Mouse (Mus musculus) limb, embryonic 13.5 days (tissue): ENCODE measurements at regions not wholly inside any gene's neighbourhood (a gene's known extent, or its start where the extent isn't known, plus 50 kb on each side); places are given as distances from the start of the nearest gene placed in this dataset.

Experiments used
- ATAC-seq: fragments of 200-750 bp; cut with Nextera tagmentation; 2 replicates; pipeline ENCODE4 v1.8.0; 2017; ENCODE audit warnings: low read depth, moderate number of reproducible peaks, moderate TSS enrichment; ENCODE audit not compliant: low FRiP score
- H3K27ac ChIP-seq: fragments of 300-500 bp; sonication (generic); 2 replicates; pipeline ENCODE4 v1.5.1; 2015; ENCODE audit warnings: inconsistent platforms, mild to moderate bottlenecking, moderate library complexity
- H3K27me3 ChIP-seq: fragments of 300-500 bp; sonication (generic); 2 replicates; pipeline ENCODE4 v1.6.1; 2015; ENCODE audit warnings: mild to moderate bottlenecking, inconsistent platforms
- H3K36me3 ChIP-seq: fragments of 300-500 bp; sonication (generic); 2 replicates; pipeline ENCODE4 v1.6.1; 2015; ENCODE audit warnings: inconsistent platforms, mild to moderate bottlenecking, moderate library complexity
- H3K4me1 ChIP-seq: fragments of 300-500 bp; sonication (generic); 2 replicates; pipeline ENCODE4 v1.6.1; 2015; ENCODE audit warnings: inconsistent platforms
- H3K4me2 ChIP-seq: fragments of 300-500 bp; sonication (generic); replicated peaks from 2 replicates; pipeline ENCODE4 v1.6.1; 2015; ENCODE audit warnings: inconsistent platforms, mild to moderate bottlenecking, moderate library complexity
- H3K4me3 ChIP-seq: fragments of 300-500 bp; sonication (generic); 2 replicates; pipeline ENCODE4 v1.5.1; 2015; ENCODE audit warnings: moderate library complexity, mild to moderate bottlenecking, inconsistent platforms
- H3K9ac ChIP-seq: fragments of 300-500 bp; sonication (generic); 2 replicates; pipeline ENCODE4 v1.6.1; 2015; ENCODE audit warnings: mild to moderate bottlenecking, inconsistent platforms
- H3K9me3 ChIP-seq: fragments of 300-500 bp; sonication (generic); 2 replicates; pipeline ENCODE4 v1.6.1; 2016; ENCODE audit warnings: inconsistent platforms
- WGBS: fragments of 180-500 bp; shearing (Covaris S2); methylation state at CpG from one replicate; pipeline ENCODE4 v1.1.7; 2015; 5-methylcytosine and 5-hydroxymethylcytosine counted together

GRCm38 (mm10) chr6:95939052-95939451, 173.9 kb upstream of the Fam19a1 start:
- WGBS = 81% methylated on average over 4 of the region's 4 CpGs
- H3K27ac ChIP-seq = no peak overlapping the region
- no peak overlapping the region for H3K9ac ChIP-seq
- H3K9me3 ChIP-seq = no peaks in the 10 kb centered on the region
- no peak for ATAC-seq
- no peak overlapping the region for H3K4me2 ChIP-seq
- no peaks in the 10 kb centered on the region for H3K36me3 ChIP-seq
- no peaks in the 10 kb centered on the region for H3K4me1 ChIP-seq
- no peaks in the 10 kb centered on the region for H3K27me3 ChIP-seq
- H3K4me3 ChIP-seq = no peak overlapping the region

GRCm38 (mm10) chr6:95960745-95961144, 152.2 kb upstream of the Fam19a1 start:
- Histone ChIP-seq H3K36me3 (no peaks in the 10 kb centered on the region), H3K27me3 (no peaks in the 10 kb centered on the region), H3K4me2 (no peak overlapping the region), H3K4me1 (no peaks in the 10 kb centered on the region), H3K9me3 (no peaks in the 10 kb centered on the region), H3K9ac (no peak overlapping the region), H3K4me3 (no peak overlapping the region), H3K27ac (no peak overlapping the region)
- no peak for ATAC-seq
- WGBS = 60% methylated on average over 1 of the region's 1 CpGs

- H3K4me2 ChIP-seq = no peak overlapping the region
- ATAC-seq = no peak
- 77% methylated on average over 2 of the region's 2 CpGs for WGBS
Measured at GRCm38 (mm10) chr6:95966231-95966630, 146.7 kb upstream of the Fam19a1 start.

GRCm38 (mm10) chr6:95975994-95976393, 137.0 kb upstream of the Fam19a1 start:
- no peak for ATAC-seq
- Histone ChIP-seq H3K4me2 (no peak overlapping the region), H3K27ac (no peak overlapping the region), H3K4me1 (no peaks in the 10 kb centered on the region), H3K9me3 (no peaks in the 10 kb centered on the region), H3K27me3 (no peaks in the 10 kb centered on the region), H3K4me3 (no peak overlapping the region), H3K36me3 (no peaks in the 10 kb centered on the region), H3K9ac (no peak overlapping the region)
- 87% methylated on average over 2 of the region's 2 CpGs for WGBS

More at GRCm38 (mm10) chr6:95966231-95966630, 146.7 kb upstream of the Fam19a1 start:
- Histone ChIP-seq H3K9me3 (no peaks in the 10 kb centered on the region), H3K4me3 (no peak overlapping the region), H3K36me3 (no peaks in the 10 kb centered on the region), H3K27ac (no peak overlapping the region), H3K9ac (no peak overlapping the region), H3K4me1 (no peaks in the 10 kb centered on the region), H3K27me3 (no peaks in the 10 kb centered on the region)

GRCm38 (mm10) chr6:95997037-95997436, 115.9 kb upstream of the Fam19a1 start:
- no peaks in the 10 kb centered on the region for H3K9me3 ChIP-seq
- no peak overlapping the region for H3K27ac ChIP-seq
- H3K36me3 ChIP-seq = no peaks in the 10 kb centered on the region
- no peaks in the 10 kb centered on the region for H3K27me3 ChIP-seq
- ATAC-seq = no peak
- whole genome bisulfite sequencing = 85% methylated on average over 2 of the region's 2 CpGs
- H3K9ac ChIP-seq = no peak overlapping the region
- no peak overlapping the region for H3K4me2 ChIP-seq
- no peaks in the 10 kb centered on the region for H3K4me1 ChIP-seq
- no peak overlapping the region for H3K4me3 ChIP-seq

- no peaks in the 10 kb centered on the region for H3K27me3 ChIP-seq
- H3K9ac ChIP-seq = no peak overlapping the region
- H3K36me3 ChIP-seq = no peaks in the 10 kb centered on the region
- no peak overlapping the region for H3K27ac ChIP-seq
- no peak for ATAC-seq
- H3K9me3 ChIP-seq = no peaks in the 10 kb centered on the region
- no peaks in the 10 kb centered on the region for H3K4me1 ChIP-seq
- H3K4me2 ChIP-seq = no peak overlapping the region
- H3K4me3 ChIP-seq = no peak overlapping the region
- WGBS = 54% methylated on average over 3 of the region's 3 CpGs
Measured at GRCm38 (mm10) chr6:95997741-95998140, 115.2 kb upstream of the Fam19a1 start.

- no peaks in the 10 kb centered on the region for H3K4me1 ChIP-seq
- no peak overlapping the region for H3K9ac ChIP-seq
- no peaks in the 10 kb centered on the region for H3K36me3 ChIP-seq
- H3K4me3 ChIP-seq = no peak overlapping the region
- no peaks in the 10 kb centered on the region for H3K27me3 ChIP-seq
- ATAC-seq = no peak
- no peaks in the 10 kb centered on the region for H3K9me3 ChIP-seq
- WGBS = 88% methylated on average over 5 of the region's 5 CpGs
- H3K27ac ChIP-seq = no peak overlapping the region
- H3K4me2 ChIP-seq = no peak overlapping the region
Measured at GRCm38 (mm10) chr6:95999441-95999840, 113.5 kb upstream of the Fam19a1 start.

- no peak for ATAC-seq
- Histone ChIP-seq H3K9ac (no peak overlapping the region), H3K27me3 (no peaks in the 10 kb centered on the region), H3K9me3 (no peaks in the 10 kb centered on the region), H3K4me1 (no peaks in the 10 kb centered on the region), H3K36me3 (no peaks in the 10 kb centered on the region), H3K4me2 (no peak overlapping the region), H3K4me3 (no peak overlapping the region), H3K27ac (no peak overlapping the region)
- WGBS = 55% methylated on average over 10 of the region's 10 CpGs
Measured at GRCm38 (mm10) chr6:96000011-96000476, 112.9 kb upstream of the Fam19a1 start.

- Histone ChIP-seq H3K4me2 (no peak overlapping the region), H3K4me3 (no peak overlapping the region), H3K9ac (no peak overlapping the region), H3K4me1 (no peaks in the 10 kb centered on the region), H3K27ac (no peak overlapping the region), H3K9me3 (no peaks in the 10 kb centered on the region), H3K27me3 (no peaks in the 10 kb centered on the region), H3K36me3 (no peaks in the 10 kb centered on the region)
- ATAC-seq = no peak
- WGBS = 86% methylated on average over 5 of the region's 5 CpGs
Measured at GRCm38 (mm10) chr6:96011299-96011698, 101.7 kb upstream of the Fam19a1 start.

- ATAC-seq = no peak
- Histone ChIP-seq H3K9ac (no peak overlapping the region), H3K4me2 (no peak overlapping the region), H3K27ac (no peak overlapping the region), H3K4me3 (no peak overlapping the region), H3K4me1 (peaks cover 5% of the 10 kb centered on the region; the same call in 1 of the 2 replicates), H3K27me3 (no peaks in the 10 kb centered on the region), H3K9me3 (no peaks in the 10 kb centered on the region), H3K36me3 (no peaks in the 10 kb centered on the region)
- WGBS = 36% methylated on average over 7 of the region's 7 CpGs
Measured at GRCm38 (mm10) chr6:96028022-96028704, 84.8 kb upstream of the Fam19a1 start.

GRCm38 (mm10) chr6:96043711-96044110, 69.2 kb upstream of the Fam19a1 start:
- 24% methylated on average over 4 of the region's 4 CpGs for WGBS
- H3K9ac ChIP-seq = no peak overlapping the region
- H3K36me3 ChIP-seq = no peaks in the 10 kb centered on the region
- H3K9me3 ChIP-seq = no peaks in the 10 kb centered on the region
- no peak overlapping the region for H3K27ac ChIP-seq
- H3K4me1 ChIP-seq = no peaks in the 10 kb centered on the region
- ATAC-seq = no peak
- H3K27me3 ChIP-seq = no peaks in the 10 kb centered on the region
- no peak overlapping the region for H3K4me2 ChIP-seq
- H3K4me3 ChIP-seq = no peak overlapping the region

- Histone ChIP-seq H3K4me3 (no peak overlapping the region), H3K4me2 (no peak overlapping the region), H3K9ac (no peak overlapping the region), H3K27me3 (no peaks in the 10 kb centered on the region), H3K4me1 (no peaks in the 10 kb centered on the region), H3K9me3 (no peaks in the 10 kb centered on the region), H3K36me3 (no peaks in the 10 kb centered on the region), H3K27ac (no peak overlapping the region)
- 91% methylated on average over 4 of the region's 4 CpGs for WGBS
- no peak for ATAC-seq
Measured at GRCm38 (mm10) chr6:96053476-96053875, 59.5 kb upstream of the Fam19a1 start.

GRCm38 (mm10) chr6:96057011-96057410, 55.9 kb upstream of the Fam19a1 start:
- no peak for ATAC-seq
- WGBS = 82% methylated on average over 2 of the region's 2 CpGs

More at GRCm38 (mm10) chr6:96057011-96057410, 55.9 kb upstream of the Fam19a1 start:
- Histone ChIP-seq H3K4me2 (no peak overlapping the region), H3K36me3 (no peaks in the 10 kb centered on the region), H3K4me1 (no peaks in the 10 kb centered on the region), H3K9me3 (no peaks in the 10 kb centered on the region), H3K27ac (no peak overlapping the region), H3K4me3 (no peak overlapping the region), H3K27me3 (no peaks in the 10 kb centered on the region), H3K9ac (no peak overlapping the region)
